Mouse (Mus musculus): ENCODE results near the gene Fbxw8.

DNA sequence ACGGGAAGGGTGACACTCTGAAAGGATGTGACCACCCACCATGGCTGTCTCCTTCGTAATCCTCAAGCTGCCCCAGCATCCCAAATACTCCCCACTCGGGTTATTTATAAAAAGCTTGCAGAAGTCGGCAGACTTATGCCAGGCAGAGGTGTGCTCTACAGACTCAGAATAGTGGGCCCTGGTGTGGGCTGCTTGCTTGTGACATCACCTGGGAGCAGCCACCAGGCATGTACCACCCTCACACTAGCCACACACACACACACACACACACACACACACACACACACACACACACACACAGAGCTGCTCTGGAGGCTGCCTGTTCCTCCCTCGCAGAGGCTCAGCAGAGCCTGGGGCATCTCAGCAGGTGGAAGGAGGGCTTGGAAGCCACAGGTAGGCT is 137.7 kb downstream of the Fbxw8 start:
- TF ChIP-seq EP300 (IDR thresholded peaks at IDR 0.05; ENCODE audit: low read depth), result no peak
- no peak for TF ChIP-seq CTCF (IDR thresholded peaks at IDR 0.05; ENCODE audit: low read depth)
